Mouse (Mus musculus): ENCODE results near the gene Slc34a3. TPM values are rescaled to one million over a fixed set of nuclear protein-coding genes. Genes with fewer than 3 reads are reported as not detected.

Gene Slc34a3
- polyA plus RNA-seq, 1 experiment from 2014 or later = not detected

- no peak within 1 kb of the TSS for H3K9ac ChIP-seq (replicated peaks)
- H3K4me1 ChIP-seq = peaks cover 30% of the 10 kb centered on the region
- H3K27me3 ChIP-seq (replicated peaks) = no peaks in the 10 kb centered on the region
- no peak within 1 kb of the TSS for H3K4me2 ChIP-seq
- no peak for ATAC-seq (ENCODE audit: low FRiP score)
- 91% methylated on average over 10 of the region's 10 CpGs for WGBS
- H3K27ac ChIP-seq (replicated peaks) = no peak within 1 kb of the TSS
- H3K4me3 ChIP-seq (replicated peaks) = no peak within 1 kb of the TSS
- peaks cover 54% of the 10 kb centered on the region for H3K36me3 ChIP-seq
- H3K9me3 ChIP-seq (replicated peaks) = no peaks in the 10 kb centered on the region
Observed at GRCm38 (mm10) chr2:25246183-25247072, 12.3 kb upstream of the Slc34a3 start, which contains the start of gene AL732309.1. Gene AL732309.1, minus strand, starts transcription at chr2:25246863.

GRCm38 (mm10) chr2:25244144-25244543 is 10.0 kb upstream of the Slc34a3 start:
- Histone ChIP-seq H3K27ac (replicated peaks) (no peak overlapping the region), H3K4me3 (replicated peaks) (no peak overlapping the region), H3K9ac (replicated peaks) (no peak overlapping the region), H3K9me3 (replicated peaks) (no peaks in the 10 kb centered on the region), H3K27me3 (replicated peaks) (no peaks in the 10 kb centered on the region), H3K4me2 (peak overlapping the region; percentile 67; the same call in 1 of the 2 replicates), H3K36me3 (peaks cover 35% of the 10 kb centered on the region), H3K4me1 (peaks cover 42% of the 10 kb centered on the region)
- no peak for ATAC-seq (ENCODE audit: low FRiP score)
- WGBS = 92% methylated on average over 4 of the region's 4 CpGs

- Histone ChIP-seq H3K4me2 (peak overlapping the region; percentile 67), H3K9me3 (replicated peaks) (no peaks in the 10 kb centered on the region), H3K27ac (replicated peaks) (no peak overlapping the region), H3K36me3 (peaks cover 28% of the 10 kb centered on the region), H3K9ac (replicated peaks) (peak overlapping the region; percentile 86), H3K4me3 (replicated peaks) (peak overlapping the region; percentile 72), H3K4me1 (peaks cover 42% of the 10 kb centered on the region), H3K27me3 (replicated peaks) (no peaks in the 10 kb centered on the region)
- no peak for ATAC-seq (ENCODE audit: low FRiP score)
- WGBS = 81% methylated on average over 8 of the region's 8 CpGs
Observed at GRCm38 (mm10) chr2:25243342-25243741, 9.2 kb upstream of the Slc34a3 start.

- Histone ChIP-seq H3K4me1 (peaks cover 42% of the 10 kb centered on the region), H3K9ac (replicated peaks) (peak within 1 kb of the TSS; percentile 86), H3K27ac (replicated peaks) (peak within 1 kb of the TSS; percentile 84), H3K36me3 (peaks cover 26% of the 10 kb centered on the region), H3K4me2 (peak within 1 kb of the TSS; percentile 67), H3K27me3 (replicated peaks) (0 out of 2 replicates have a peak, but pooled peaks cover 3% of the 10 kb centered on the region), H3K9me3 (replicated peaks) (no peaks in the 10 kb centered on the region), H3K4me3 (replicated peaks) (peak within 1 kb of the TSS; percentile 72)
- WGBS = under 1% methylated on average over 47 of the region's 59 CpGs
- ATAC-seq (ENCODE audit: low FRiP score) = peak; percentile 72
Observed at GRCm38 (mm10) chr2:25242101-25242506, 7.9 kb upstream of the Slc34a3 start, which contains the start of the genes Rnf208 and Cysrt1. Gene Rnf208, plus strand, starts transcription at chr2:25242255. Gene Cysrt1, minus strand, starts transcription at chr2:25242452.

- peaks cover 42% of the 10 kb centered on the region for H3K4me1 ChIP-seq
- H3K9ac ChIP-seq (replicated peaks) = peak overlapping the region; percentile 86
- peak overlapping the region; percentile 67 for H3K4me2 ChIP-seq
- peak; percentile 30 for ATAC-seq (ENCODE audit: low FRiP score)
- 21% methylated on average over 6 of the region's 6 CpGs for WGBS
- H3K27me3 ChIP-seq (replicated peaks) = peaks cover 3% of the 10 kb centered on the region; the same call in 1 of the 2 replicates
- peaks cover 23% of the 10 kb centered on the region for H3K36me3 ChIP-seq
- no peaks in the 10 kb centered on the region for H3K9me3 ChIP-seq (replicated peaks)
- peak overlapping the region; percentile 84 for H3K27ac ChIP-seq (replicated peaks)
- peak overlapping the region; percentile 72 for H3K4me3 ChIP-seq (replicated peaks)
Observed at GRCm38 (mm10) chr2:25241438-25241775, 7.2 kb upstream of the Slc34a3 start.

GRCm38 (mm10) chr2:25240723-25241437 is 6.7 kb upstream of the Slc34a3 start:
- Histone ChIP-seq H3K27ac (replicated peaks) (peak overlapping the region; percentile 84), H3K4me2 (peak overlapping the region; percentile 67), H3K27me3 (replicated peaks) (peaks cover 3% of the 10 kb centered on the region; the same call in 1 of the 2 replicates), H3K36me3 (peaks cover 18% of the 10 kb centered on the region), H3K4me3 (replicated peaks) (peak overlapping the region; percentile 72), H3K9me3 (replicated peaks) (no peaks in the 10 kb centered on the region), H3K4me1 (peaks cover 42% of the 10 kb centered on the region), H3K9ac (replicated peaks) (peak overlapping the region; percentile 36)
- WGBS = 2% methylated on average over 29 of the region's 29 CpGs
- ATAC-seq (ENCODE audit: low FRiP score) = peak; percentile 84

GRCm38 (mm10) chr2:25240310-25240709 is 6.1 kb upstream of the Slc34a3 start:
- WGBS = 46% methylated on average over 8 of the region's 8 CpGs
- Histone ChIP-seq H3K9me3 (replicated peaks) (no peaks in the 10 kb centered on the region), H3K9ac (replicated peaks) (peak overlapping the region; percentile 36; the same call in 1 of the 2 replicates), H3K36me3 (peaks cover 13% of the 10 kb centered on the region), H3K27ac (replicated peaks) (peak overlapping the region; percentile 84), H3K4me1 (peaks cover 42% of the 10 kb centered on the region), H3K4me2 (peak overlapping the region; percentile 67), H3K27me3 (replicated peaks) (peaks cover 5% of the 10 kb centered on the region; the same call in 1 of the 2 replicates), H3K4me3 (replicated peaks) (peak overlapping the region; percentile 72)
- ATAC-seq (ENCODE audit: low FRiP score) = 0 out of 2 replicates have a peak, but pooled peaks have one; percentile 11

- Histone ChIP-seq H3K4me2 (no peak overlapping the region), H3K4me3 (replicated peaks) (no peak overlapping the region), H3K9me3 (replicated peaks) (no peaks in the 10 kb centered on the region), H3K4me1 (peaks cover 42% of the 10 kb centered on the region), H3K36me3 (peaks cover 7% of the 10 kb centered on the region; the same call in 1 of the 2 replicates), H3K9ac (replicated peaks) (no peak overlapping the region), H3K27ac (replicated peaks) (no peak overlapping the region), H3K27me3 (replicated peaks) (peaks cover 7% of the 10 kb centered on the region; the same call in 1 of the 2 replicates)
- ATAC-seq (ENCODE audit: low FRiP score) = no peak
- 90% methylated on average over 3 of the region's 3 CpGs for WGBS
Observed at GRCm38 (mm10) chr2:25239766-25240165, 5.6 kb upstream of the Slc34a3 start.

- Histone ChIP-seq H3K27ac (replicated peaks) (no peak overlapping the region), H3K4me3 (replicated peaks) (no peak overlapping the region), H3K4me1 (peaks cover 28% of the 10 kb centered on the region), H3K9ac (replicated peaks) (no peak overlapping the region), H3K4me2 (no peak overlapping the region), H3K36me3 (no peaks in the 10 kb centered on the region), H3K27me3 (replicated peaks) (peaks cover 7% of the 10 kb centered on the region; the same call in 1 of the 2 replicates), H3K9me3 (replicated peaks) (no peaks in the 10 kb centered on the region)
- ATAC-seq (ENCODE audit: low FRiP score) = no peak
Observed at GRCm38 (mm10) chr2:25238106-25238505, 3.9 kb upstream of the Slc34a3 start.

- no peak overlapping the region for H3K4me2 ChIP-seq
- H3K4me3 ChIP-seq (replicated peaks) = no peak overlapping the region
- no peaks in the 10 kb centered on the region for H3K36me3 ChIP-seq
- ATAC-seq (ENCODE audit: low FRiP score) = no peak
- 66% methylated on average over 4 of the region's 4 CpGs for WGBS
- H3K27me3 ChIP-seq (replicated peaks) = peaks cover 7% of the 10 kb centered on the region; the same call in 1 of the 2 replicates
- H3K27ac ChIP-seq (replicated peaks) = no peak overlapping the region
- H3K9ac ChIP-seq (replicated peaks) = no peak overlapping the region
- H3K4me1 ChIP-seq = peaks cover 22% of the 10 kb centered on the region
- no peaks in the 10 kb centered on the region for H3K9me3 ChIP-seq (replicated peaks)
Observed at GRCm38 (mm10) chr2:25237522-25237921, 3.4 kb upstream of the Slc34a3 start.

- 48% methylated on average over 8 of the region's 8 CpGs for WGBS
- Histone ChIP-seq H3K9me3 (replicated peaks) (no peaks in the 10 kb centered on the region), H3K4me1 (peaks cover 14% of the 10 kb centered on the region), H3K4me3 (replicated peaks) (no peak within 1 kb of the TSS), H3K9ac (replicated peaks) (no peak within 1 kb of the TSS), H3K27ac (replicated peaks) (no peak within 1 kb of the TSS), H3K36me3 (no peaks in the 10 kb centered on the region), H3K4me2 (no peak within 1 kb of the TSS), H3K27me3 (replicated peaks) (peaks cover 7% of the 10 kb centered on the region; the same call in 1 of the 2 replicates)
- no peak for ATAC-seq (ENCODE audit: low FRiP score)
Observed at GRCm38 (mm10) chr2:25236614-25237013, 2.5 kb upstream of the Slc34a3 start, which contains the start of gene Rnf224. Gene Rnf224, minus strand, starts transcription at chr2:25236787.
